In genomic region chr8:95555963-95556362, GRCm38 (mm10) we compare ENCODE assay signal across 31 mouse cellular contexts. TPM values are rescaled to one million over a fixed set of nuclear protein-coding genes. Genes with fewer than 3 reads are reported as not detected.
"Had no signal": no experiment of that assay in that cellular context is flagged by ENCODE, and none has a peak within 500 bp of the region (broad histone marks: within the 10 kb centered on the region; RNA-seq: fewer than 3 reads in every experiment).

No protein-coding gene starts in this region.

- H3K9ac ChIP-seq: limb, embryonic 12.5 days; limb, embryonic 15.5 days; lung, embryonic 15.5 days; midbrain, embryonic 13.5 days had no signal

- H3K27ac ChIP-seq: left cerebral cortex, adult 2 months; limb, embryonic 12.5 days; limb, embryonic 15.5 days; lung, embryonic 15.5 days; midbrain, embryonic 10.5 days; midbrain, embryonic 13.5 days; stomach, postnatal 0 days had no signal

- H3K27me3 ChIP-seq: limb, embryonic 12.5 days; limb, embryonic 15.5 days; lung, embryonic 15.5 days; midbrain, embryonic 13.5 days had no signal

- ATAC-seq: intestine, postnatal 0 days; midbrain, embryonic 13.5 days had no signal

- H3K4me3 ChIP-seq: left cerebral cortex, adult 2 months; limb, embryonic 12.5 days; limb, embryonic 15.5 days; lung, embryonic 15.5 days; midbrain, embryonic 10.5 days; midbrain, embryonic 13.5 days had no signal

- DNase-seq: kidney, adult 2 months; kidney, postnatal 10 days; kidney, postnatal 36 days; layer of hippocampus, postnatal 36 days; left cerebral cortex, postnatal 4 days; lung, adult 18-20 months; lung, postnatal 10 days; lung, postnatal 4 days; right cerebral cortex, adult 18-20 months; right cerebral cortex, postnatal 14 days; right cerebral cortex, postnatal 4 days; thymus, adult 2 months; thymus, postnatal 14 days; thymus, postnatal 4 days had no signal

- H3K36me3 ChIP-seq: limb, embryonic 12.5 days; limb, embryonic 15.5 days; lung, embryonic 15.5 days; midbrain, embryonic 10.5 days; midbrain, embryonic 13.5 days had no signal

- H3K4me1 ChIP-seq: limb, embryonic 12.5 days; limb, embryonic 15.5 days; lung, embryonic 15.5 days had no signal

- H3K9me3 ChIP-seq: limb, embryonic 12.5 days; limb, embryonic 15.5 days; lung, embryonic 15.5 days; midbrain, embryonic 10.5 days; midbrain, embryonic 13.5 days had no signal

- H3K4me2 ChIP-seq: limb, embryonic 12.5 days; limb, embryonic 15.5 days; lung, embryonic 15.5 days; midbrain, embryonic 13.5 days had no signal

RNA-seq across cellular contexts. Expression of gene Prss54, which starts 20.2 kb away (rescaled TPM):
- total RNA-seq: layer of hippocampus, adult 8-10 months; layer of hippocampus, postnatal 10 days; layer of hippocampus, postnatal 36 days; left cerebral cortex, postnatal 10 days; left cerebral cortex, postnatal 4 days; megakaryocyte, adult 5-6 weeks; midbrain, postnatal 0 days had no signal
- polyA plus RNA-seq: intestine, postnatal 0 days; kidney, adult 2 months; kidney, embryonic 14.5 days; limb, embryonic 12.5 days; limb, embryonic 15.5 days; lung, embryonic 15.5 days; midbrain, embryonic 10.5 days; midbrain, embryonic 13.5 days; midbrain, postnatal 0 days; neural tube, embryonic 11.5 days; neural tube, embryonic 14.5 days; stomach, embryonic 14.5 days; stomach, postnatal 0 days had no signal

RNA-seq across cellular contexts. Expression of gene Ccdc113, which starts 22.1 kb away (rescaled TPM):
- total RNA-seq: megakaryocyte, adult 5-6 weeks had no signal
- polyA plus RNA-seq: limb, embryonic 12.5 days; stomach, embryonic 14.5 days had no signal
